Mouse (Mus musculus): Measurements from ENCODE around the gene Ubash3b.

Ubash3b gene

GRCm38 (mm10) chr9:41054166-41054565 lies 107.3 kb downstream of the Ubash3b start:
- no peak for DNase-seq (ENCODE audit: low read depth, low spot score)

- no peak for DNase-seq (ENCODE audit: low read depth, low spot score)
Observed at GRCm38 (mm10) chr9:41053478-41053877, 108.0 kb downstream of the Ubash3b start.

- DNase-seq (ENCODE audit: low read depth, low spot score), result no peak
Observed at GRCm38 (mm10) chr9:41051080-41051932, 110.2 kb downstream of the Ubash3b start.

GRCm38 (mm10) chr9:41050331-41051079 lies 111.0 kb downstream of the Ubash3b start:
- DNase-seq (ENCODE audit: low read depth, low spot score), result no peak

- no peak for DNase-seq (ENCODE audit: low read depth, low spot score)
Observed at GRCm38 (mm10) chr9:41049282-41049681, 112.2 kb downstream of the Ubash3b start.

- DNase-seq (ENCODE audit: low read depth, low spot score), result no peak
Observed at GRCm38 (mm10) chr9:41048820-41049219, 112.7 kb downstream of the Ubash3b start.

GRCm38 (mm10) chr9:41048216-41048615 lies 113.3 kb downstream of the Ubash3b start:
- no peak for DNase-seq (ENCODE audit: low read depth, low spot score)

- DNase-seq (ENCODE audit: low read depth, low spot score), result no peak
Observed at GRCm38 (mm10) chr9:41047654-41048053, 113.8 kb downstream of the Ubash3b start.

GRCm38 (mm10) chr9:41044626-41045025 lies 116.9 kb downstream of the Ubash3b start:
- DNase-seq (ENCODE audit: low read depth, low spot score), result peak; percentile 71

GRCm38 (mm10) chr9:41043641-41044040 lies 117.9 kb downstream of the Ubash3b start:
- no peak for DNase-seq (ENCODE audit: low read depth, low spot score)

GRCm38 (mm10) chr9:41041404-41041803 lies 120.1 kb downstream of the Ubash3b start:
- no peak for DNase-seq (ENCODE audit: low read depth, low spot score)

- DNase-seq (ENCODE audit: low read depth, low spot score), result no peak
Observed at GRCm38 (mm10) chr9:41038150-41038664, 123.3 kb downstream of the Ubash3b start.

- DNase-seq (ENCODE audit: low read depth, low spot score), result no peak
Observed at GRCm38 (mm10) chr9:41031590-41032489, 129.7 kb downstream of the Ubash3b start.

- no peak for DNase-seq (ENCODE audit: low read depth, low spot score)
Observed at GRCm38 (mm10) chr9:41029827-41030226, 131.7 kb downstream of the Ubash3b start.

- DNase-seq (ENCODE audit: low read depth, low spot score), result no peak
Observed at GRCm38 (mm10) chr9:41028470-41028869, 133.0 kb downstream of the Ubash3b start.

GRCm38 (mm10) chr9:41021690-41022089 lies 139.8 kb downstream of the Ubash3b start:
- DNase-seq (ENCODE audit: low read depth, low spot score), result no peak

GRCm38 (mm10) chr9:41020486-41020885 lies 141.0 kb downstream of the Ubash3b start:
- no peak for DNase-seq (ENCODE audit: low read depth, low spot score)

GRCm38 (mm10) chr9:41014512-41014911 lies 147.0 kb downstream of the Ubash3b start:
- DNase-seq (ENCODE audit: low read depth, low spot score), result no peak

- no peak for DNase-seq (ENCODE audit: low read depth, low spot score)
Observed at GRCm38 (mm10) chr9:41012456-41012855, 149.0 kb downstream of the Ubash3b start.

- DNase-seq (ENCODE audit: low read depth, low spot score), result no peak
Observed at GRCm38 (mm10) chr9:41011512-41012436, 149.7 kb downstream of the Ubash3b start.
